Mouse (Mus musculus) left cerebral cortex, adult 2 months (tissue): ENCODE measurements at regions not wholly inside any gene's neighbourhood (a gene's known extent, or its start where the extent isn't known, plus 50 kb on each side); places are given as distances from the start of the nearest gene placed in this dataset.

Source experiments
- DNase-seq, 2 experiments: peaks; one replicate each; pipeline ENCODE4 v3.0.0; 2021 to 2022; ENCODE audit warnings: low spot score in 2 of 2, mixed read lengths in 1 of 2; ENCODE audit errors: extremely low spot score in 1 of 2
- H3K27ac ChIP-seq: fragments of 200-600 bp; 2 replicates; pipeline ENCODE4 v1.8.1; 2022
- H3K4me3 ChIP-seq: fragments of 200-600 bp; 2 replicates; pipeline ENCODE4 v1.8.1; 2022
- CTCF ChIP-seq: fragments of 200-600 bp; IDR thresholded peaks from 2 replicates; pipeline ENCODE4 v1.8.1; 2022; ENCODE audit warnings: antibody characterized with exemption, mild to moderate bottlenecking, moderate library complexity
- intact Hi-C: fragments of 180-260 bp; cut with DNase I; formaldehyde crosslinking; loops from one replicate; pipeline ENCODE4 v1.15.1; 2025

- DNase-seq = no peak
- intact Hi-C loops = no loop called here
- Histone ChIP-seq H3K4me3 (no peak overlapping the region), H3K27ac (no peak overlapping the region)
- no peak for TF ChIP-seq CTCF
These were observed 96.9 kb downstream of the Tmem130 start for GRCm38 (mm10) chr5:144664571-144665295.

DNA sequence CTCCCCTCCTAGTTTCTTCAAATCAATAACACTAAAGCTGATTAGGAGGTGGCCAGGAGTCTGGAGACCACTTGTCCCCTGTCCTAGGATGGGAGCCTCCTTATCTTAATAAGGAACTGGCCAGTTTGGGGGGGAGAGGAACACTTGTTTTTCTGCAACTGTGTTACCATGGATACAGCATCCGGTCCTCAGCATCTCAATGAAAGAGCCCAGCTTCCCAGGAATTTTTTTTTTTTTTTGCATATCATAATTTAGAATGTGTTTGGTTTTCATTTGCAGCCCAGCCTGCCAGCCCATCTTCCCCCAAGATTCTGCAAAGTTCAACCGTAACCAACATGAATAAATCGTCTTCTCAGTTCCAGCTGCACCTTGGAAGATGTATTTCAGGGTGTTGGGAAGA is 93.6 kb downstream of the Tmem130 start:
- TF ChIP-seq CTCF = no peak
- no peak for DNase-seq
- H3K27ac ChIP-seq = no peak overlapping the region
- H3K4me3 ChIP-seq = no peak overlapping the region
- intact Hi-C loops = no loop called here

DNA sequence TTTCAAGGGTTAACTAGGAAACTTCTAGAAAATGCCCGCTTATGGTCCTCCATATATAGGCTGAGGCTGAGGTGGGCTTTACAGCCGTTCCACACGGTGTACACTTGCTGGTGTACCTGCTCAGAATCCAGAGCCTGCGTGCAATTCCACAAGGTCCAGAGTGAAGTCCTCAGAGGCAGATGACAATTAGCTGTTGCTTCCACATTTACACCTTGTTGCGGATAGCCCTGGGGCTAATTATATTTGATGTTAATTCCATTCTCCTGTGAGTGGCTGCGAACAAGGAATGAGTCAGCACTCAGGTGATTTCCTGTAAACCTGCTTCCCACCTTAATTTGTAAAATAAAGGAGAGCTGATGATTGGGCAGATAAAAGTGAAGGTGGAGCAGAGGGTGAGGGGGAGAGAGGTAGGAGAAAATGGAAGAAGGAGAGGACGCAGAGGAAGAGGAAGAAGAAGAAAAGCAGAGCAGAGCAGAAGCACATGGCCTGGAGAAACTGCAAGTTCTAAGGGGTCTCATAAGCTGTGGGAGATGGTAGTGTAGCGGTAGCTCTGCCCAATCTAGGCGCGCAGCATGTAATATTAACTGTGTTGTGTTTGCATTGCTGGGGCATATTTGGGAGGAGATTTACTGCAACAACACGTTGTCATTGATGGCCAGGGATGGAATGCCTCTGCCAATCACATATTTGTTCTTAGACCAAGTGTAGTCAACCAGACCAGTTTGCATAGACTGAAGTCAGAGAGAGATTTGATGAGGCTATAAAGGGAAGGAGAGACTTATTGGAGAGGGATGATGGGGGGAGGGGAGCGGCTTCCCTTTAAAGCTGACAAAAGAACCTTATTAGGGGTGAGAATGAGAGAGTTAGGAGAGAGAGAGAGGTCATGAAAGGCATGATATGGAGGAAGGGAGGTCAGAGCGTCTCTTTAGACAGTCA is 82.5 kb downstream of the Tmem130 start:
- Histone ChIP-seq H3K4me3 (no peak overlapping the region), H3K27ac (no peak overlapping the region)
- intact Hi-C loops = no loop called here
- no peak for TF ChIP-seq CTCF
- no peak for DNase-seq

DNA sequence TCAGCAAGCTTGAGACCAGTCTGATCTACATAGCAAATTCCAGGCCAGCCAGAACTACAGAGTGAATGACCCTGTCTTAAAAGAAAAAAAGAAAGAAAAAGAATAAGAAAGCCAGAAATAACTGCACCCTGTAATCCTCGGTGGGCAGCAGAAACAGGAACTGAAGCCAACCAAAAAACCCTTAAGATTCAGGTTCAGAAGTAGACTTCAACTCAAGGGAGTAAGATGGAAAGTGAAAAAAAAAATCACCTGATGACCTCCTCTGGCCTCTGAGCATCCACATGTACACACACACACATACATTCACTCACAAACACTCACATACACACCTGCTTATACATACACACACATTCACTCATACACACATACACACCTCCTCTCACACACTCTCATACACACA is 77.4 kb downstream of the Tmem130 start:
- no peak for DNase-seq
- Histone ChIP-seq H3K4me3 (no peak overlapping the region), H3K27ac (no peak overlapping the region)
- intact Hi-C loops = no loop called here
- no peak for TF ChIP-seq CTCF
